Mouse (Mus musculus) CD4-positive, CD25-positive, alpha-beta regulatory T cell, adult 2 months (primary cell): ENCODE measurements around the gene P4ha3.

Experiments
- DNase-seq: peaks from one replicate; pipeline ENCODE4 v3.0.0-alpha.2; 2012; ENCODE audit warnings: low read depth, low spot score

The P4ha3 gene

DNA sequence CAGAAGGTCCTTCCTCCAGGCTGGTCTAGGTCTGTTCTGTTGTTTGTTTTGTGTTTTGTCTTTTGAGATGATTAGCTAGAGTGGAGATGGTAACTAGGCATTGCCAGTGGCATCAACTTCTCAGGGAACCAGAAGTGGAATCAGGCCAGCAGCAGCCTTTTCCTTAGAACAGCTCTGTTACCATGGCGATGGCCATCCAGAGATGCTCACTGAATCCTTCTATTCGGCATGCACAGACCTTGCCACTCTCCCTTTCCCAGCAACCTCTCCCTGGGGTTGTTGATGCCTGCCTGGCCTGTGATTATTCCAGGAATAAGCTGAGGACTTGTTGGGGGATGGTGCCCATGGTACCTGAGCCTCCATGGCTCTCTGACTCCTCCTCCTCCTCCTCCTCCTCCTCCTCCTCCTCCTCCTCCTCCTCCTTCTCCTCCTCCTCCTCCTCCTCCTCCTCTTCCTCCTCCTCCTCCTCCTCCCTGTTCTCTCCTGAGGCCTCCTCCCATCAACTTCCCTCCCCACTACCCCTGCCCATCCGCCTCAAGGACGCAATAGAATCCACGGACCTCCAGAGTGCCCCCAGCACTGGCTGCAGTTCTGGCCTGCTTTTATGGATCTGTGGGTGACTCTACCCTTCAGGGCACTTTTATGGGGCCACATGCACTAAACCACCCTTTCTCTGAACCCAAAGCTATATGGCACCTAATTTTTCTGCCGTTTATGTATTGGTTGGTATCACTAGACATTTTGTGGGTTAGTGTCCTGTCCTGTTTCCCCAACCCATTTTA, 22.7 kb downstream of the P4ha3 start:
- DNase-seq = no peak

DNA sequence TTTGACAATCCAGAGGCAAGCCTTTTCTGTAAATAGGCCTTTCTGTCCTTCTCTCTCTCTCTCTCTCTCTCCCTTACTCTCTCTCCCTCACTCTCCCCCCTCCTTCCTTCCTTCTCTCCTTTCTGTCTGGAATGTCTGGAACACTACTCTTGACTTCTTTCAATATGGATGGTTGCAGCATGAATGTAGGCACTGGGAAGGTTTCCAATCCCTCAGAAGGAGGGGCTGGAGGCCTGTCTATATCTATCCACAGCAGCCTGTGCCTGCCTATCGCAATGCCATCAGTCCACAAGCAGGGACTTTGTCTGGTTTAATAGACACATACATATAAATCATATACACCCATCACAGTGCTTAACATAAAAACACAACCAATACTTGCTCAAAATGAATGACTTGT, 23.9 kb downstream of the P4ha3 start:
- DNase-seq = no peak

DNA sequence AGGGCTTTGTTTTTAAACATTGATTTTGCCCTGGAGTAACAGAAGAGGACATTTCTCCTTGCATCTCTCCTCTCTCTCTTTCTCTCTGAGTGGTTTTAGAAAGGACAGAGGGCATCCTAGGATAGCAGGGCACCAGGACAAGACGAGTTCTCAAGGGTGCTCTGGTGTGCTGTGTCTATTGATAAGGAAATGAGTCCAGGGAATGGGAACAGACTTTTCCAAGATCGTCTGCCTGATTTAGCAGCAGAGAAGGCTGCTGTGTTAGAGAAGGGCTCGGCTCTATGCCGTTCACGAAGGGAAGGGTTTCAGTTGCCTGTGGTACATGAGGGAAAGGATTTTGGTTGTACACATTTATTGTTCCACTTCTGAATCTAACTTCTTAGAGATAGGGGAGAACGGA, 24.4 kb downstream of the P4ha3 start:
- no peak for DNase-seq

DNA sequence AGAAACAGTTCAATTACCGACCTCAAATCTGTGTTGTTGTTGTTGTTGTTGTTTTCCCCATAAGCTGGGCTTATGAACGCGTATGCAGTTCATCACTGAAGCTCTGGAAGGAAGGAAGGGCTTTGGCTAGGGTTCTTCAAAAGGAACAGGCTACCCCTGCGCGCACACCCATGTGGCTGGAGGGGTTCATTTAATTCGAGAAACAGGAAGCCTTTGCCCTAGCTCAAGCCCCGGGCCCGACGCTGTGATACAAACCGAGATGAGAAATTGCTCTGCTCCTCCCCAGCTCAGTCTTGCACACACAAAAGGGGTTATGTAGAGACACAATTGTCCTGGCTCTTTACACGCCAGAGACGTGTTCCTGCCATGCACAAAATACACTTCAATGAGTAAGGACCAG, 25.0 kb downstream of the P4ha3 start:
- no peak for DNase-seq

DNA sequence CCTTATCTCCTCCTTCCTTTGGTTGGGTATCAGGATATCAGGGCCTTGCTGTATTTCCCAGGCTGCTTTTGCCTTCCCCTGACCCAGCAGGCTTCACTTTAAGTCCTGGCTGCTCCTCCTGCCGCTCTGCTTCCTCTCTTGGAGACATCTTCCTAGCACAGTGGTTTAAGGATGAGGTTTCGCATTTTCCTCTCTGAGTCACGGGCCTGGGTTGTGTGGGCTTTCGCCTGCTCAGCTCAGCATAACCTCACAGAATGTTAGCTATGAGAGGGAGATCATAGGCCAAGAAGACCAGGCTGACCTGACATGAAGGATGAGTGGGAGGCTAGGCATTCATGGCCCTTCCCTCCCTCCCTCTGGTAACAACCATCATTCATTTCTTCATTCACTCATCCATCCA, 27.4 kb downstream of the P4ha3 start:
- DNase-seq = no peak

DNA sequence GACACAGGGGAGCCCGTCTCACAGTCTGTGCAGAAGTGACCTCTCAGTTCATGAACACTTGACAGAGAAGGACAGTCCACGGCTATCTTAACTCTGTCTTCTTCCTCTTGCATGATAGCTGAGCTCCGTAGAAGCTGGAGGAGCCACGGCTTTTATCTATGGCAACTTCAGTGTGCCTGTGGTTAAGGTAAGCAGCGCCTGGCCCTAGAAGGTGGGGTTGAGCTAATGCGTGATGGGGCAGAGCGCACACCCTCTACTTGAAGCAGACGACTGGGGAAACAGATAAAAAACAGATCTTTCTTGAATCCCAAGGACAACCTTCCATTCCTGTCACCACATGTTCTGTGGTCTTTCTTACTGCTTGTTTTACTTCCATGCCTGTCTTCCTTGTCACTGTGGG, 31.6 kb downstream of the P4ha3 start:
- DNase-seq = no peak

DNA sequence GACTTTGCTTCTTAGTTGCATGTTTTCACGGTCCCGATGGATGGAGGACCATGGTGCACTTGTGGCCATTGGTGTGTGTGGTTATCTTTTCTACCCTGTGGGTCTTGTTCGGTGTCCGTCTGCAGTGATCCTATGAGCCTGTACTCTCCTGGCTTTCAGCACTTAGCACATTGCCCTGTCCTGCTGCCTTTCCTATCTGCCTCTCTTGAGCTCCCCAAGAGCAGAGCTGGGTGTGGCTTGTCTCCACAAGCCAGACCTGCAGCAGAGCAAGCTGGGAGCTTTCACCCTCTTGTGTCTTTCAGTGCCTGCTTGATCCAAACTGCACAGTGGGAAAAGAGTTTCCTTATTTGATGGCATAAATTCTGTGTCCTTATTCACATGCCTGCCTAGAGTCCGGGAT, 32.2 kb downstream of the P4ha3 start:
- DNase-seq = no peak

DNA sequence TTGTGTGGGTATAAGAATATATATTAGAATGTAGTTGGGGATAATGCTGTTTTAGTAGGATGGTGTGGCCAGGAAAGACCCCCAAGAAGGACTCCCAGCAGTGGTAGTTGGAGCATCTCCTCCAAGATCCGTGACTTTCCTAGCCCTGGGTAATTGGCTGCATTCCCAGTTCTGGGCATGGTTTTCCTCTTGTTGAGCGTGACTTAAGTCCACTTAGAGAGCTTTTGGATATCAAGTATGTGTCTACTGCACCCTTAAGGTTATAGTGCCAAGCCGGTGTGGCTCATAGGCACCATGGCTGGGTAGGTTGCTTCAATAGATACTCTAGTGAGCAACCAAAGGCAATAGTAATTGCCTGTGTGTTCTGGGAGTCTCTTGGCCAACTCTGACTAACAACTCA, 38.4 kb downstream of the P4ha3 start:
- DNase-seq = no peak

DNA sequence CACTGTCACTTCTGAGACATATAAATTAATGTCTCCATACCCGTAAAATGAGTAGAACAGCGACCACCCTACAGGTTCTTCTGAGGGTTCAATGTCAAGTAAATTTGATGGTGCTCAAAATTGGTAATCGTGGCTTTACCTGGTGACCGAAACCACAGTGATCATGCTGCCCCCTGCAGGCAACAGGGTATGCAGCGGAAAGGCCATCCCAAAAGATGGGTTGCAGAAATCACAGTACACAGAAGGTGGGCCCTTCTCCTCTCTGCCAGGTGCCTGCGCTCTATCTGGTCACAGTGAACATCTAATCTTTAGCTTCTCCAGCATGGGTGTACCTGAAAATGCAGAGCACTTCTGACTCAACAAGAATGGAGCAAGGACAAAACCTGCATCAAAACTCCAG, 40.2 kb downstream of the P4ha3 start:
- peak; percentile 35 for DNase-seq

DNA sequence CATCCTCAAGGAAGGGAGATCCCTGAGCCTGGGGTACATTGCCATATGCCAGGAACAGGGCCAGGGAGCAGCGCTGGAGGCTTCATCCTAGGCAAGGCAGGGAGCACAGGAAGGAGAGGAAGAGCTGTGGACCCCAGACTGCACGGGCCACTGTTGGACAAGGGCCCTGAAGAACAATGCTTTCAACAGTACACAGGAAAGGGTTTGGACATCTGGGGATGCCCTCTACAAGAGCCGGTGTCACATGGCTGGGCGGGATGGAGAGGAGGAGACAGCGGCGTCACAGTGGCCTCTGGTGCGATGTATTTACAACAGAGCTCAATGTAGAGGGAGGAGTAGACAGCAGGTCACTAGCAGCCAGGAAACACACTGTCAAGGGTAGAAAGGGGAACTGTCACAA, 42.2 kb downstream of the P4ha3 start:
- DNase-seq = no peak

DNA sequence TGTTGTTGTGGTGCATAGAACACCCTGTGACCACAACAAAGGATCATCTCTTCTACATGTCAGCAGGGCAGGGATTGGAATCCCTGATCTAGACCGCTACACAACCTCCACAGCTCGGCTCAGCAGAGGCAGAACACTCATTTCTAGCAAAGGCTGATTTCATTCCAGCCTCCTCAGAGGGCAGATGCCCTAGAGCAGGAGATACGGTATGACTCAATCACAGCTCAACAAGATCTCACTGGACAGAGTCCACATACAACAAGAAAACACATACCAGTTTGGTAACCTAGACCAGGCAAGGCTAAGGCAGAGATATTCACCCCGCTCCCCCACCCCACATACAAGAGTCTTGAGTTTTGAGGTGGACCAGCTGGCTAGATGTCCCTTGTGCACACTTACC, 43.3 kb downstream of the P4ha3 start:
- DNase-seq = no peak

DNA sequence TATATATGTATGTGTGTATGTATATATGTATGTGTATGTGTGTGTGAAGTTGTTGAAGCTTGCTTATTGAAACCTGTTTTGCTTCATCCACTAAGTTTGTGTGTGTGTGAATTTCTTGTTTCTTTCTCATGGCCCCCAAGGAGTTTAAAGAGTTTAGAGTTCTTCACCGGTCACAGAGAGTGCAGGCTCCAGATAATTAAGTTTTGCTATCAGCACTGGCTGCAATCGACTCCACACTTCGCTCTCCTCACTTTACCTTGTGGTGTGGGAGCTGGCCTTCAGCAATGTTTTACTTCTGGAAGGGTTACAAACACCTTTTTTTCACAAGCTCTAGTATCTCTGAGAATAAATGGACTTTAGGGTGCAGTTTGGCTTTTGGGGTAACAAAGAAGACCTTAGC, 45.9 kb downstream of the P4ha3 start:
- no peak for DNase-seq

DNA sequence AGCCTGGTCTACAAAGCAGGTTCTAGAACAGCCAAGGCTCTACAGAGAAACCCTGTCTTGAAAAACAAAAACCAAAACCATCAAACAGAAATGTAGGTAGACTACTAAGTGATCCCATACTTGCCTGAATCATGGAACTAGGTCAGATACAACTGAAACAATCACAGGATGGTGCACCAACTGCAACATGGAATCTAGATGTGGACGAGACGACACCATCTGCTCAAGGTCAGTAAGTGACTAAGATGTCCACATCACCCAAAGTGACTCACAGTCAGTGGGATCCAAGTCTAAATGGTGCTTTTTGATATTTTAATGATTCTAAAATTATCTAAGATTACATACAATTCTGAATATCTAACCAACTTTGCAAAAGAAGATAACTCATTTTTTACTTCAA, 50.6 kb downstream of the P4ha3 start:
- DNase-seq = no peak

DNA sequence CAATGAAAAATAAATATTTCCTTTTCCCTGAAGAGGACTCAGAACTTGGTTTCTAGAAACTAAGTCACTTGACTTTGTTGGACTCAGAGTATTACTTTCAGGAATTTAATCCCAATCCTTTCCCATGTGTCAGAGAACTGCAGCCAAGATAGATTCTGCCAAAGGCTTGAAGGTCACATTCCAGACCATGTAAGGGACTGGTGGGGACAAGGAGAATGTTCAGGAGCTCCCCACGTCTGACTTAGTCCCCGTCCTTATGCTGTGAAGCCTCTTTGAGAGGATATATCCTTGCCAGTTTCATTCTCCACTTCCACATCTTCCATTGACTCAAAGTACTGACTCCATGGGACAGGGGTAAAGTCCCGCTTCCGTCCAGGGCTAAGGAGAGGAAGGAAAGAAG, 69.7 kb downstream of the P4ha3 start:
- no peak for DNase-seq

DNA sequence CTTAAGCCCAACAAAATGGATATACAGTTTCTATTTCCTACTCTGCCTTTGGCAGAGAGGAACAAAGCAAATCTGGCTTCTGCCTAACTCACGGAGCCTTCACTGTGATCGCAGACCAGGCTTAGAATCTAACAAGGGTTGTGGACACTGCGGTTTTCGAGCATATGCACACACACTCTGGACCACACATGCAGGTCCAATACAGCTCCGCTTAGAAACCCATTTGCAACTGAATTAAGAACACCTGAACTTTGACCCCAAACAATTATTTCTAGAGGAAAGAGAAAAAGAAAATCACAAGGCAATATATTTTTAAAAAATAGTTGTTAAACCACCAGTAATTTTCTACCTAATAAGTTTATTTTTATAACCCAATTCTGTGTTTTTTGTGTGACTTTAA, 71.0 kb downstream of the P4ha3 start:
- no peak for DNase-seq

DNA sequence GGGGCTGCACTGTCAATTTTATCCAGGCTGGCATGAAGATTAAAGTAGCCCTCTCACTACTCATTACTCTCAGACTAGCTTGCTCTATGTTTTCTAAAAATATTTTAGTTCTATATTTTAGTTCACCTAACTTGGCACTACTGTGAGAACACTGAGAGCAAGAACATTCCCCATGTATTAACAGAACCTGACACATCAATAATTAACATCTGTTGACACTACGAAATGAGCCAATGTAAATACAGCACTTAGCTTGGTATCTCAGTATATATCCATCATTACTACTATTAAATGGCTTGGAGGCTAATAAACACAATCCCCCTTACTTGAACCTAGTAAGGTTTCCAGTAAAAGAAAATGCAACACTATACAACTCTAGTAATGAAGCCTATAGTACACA, 71.4 kb downstream of the P4ha3 start:
- DNase-seq = no peak

DNA sequence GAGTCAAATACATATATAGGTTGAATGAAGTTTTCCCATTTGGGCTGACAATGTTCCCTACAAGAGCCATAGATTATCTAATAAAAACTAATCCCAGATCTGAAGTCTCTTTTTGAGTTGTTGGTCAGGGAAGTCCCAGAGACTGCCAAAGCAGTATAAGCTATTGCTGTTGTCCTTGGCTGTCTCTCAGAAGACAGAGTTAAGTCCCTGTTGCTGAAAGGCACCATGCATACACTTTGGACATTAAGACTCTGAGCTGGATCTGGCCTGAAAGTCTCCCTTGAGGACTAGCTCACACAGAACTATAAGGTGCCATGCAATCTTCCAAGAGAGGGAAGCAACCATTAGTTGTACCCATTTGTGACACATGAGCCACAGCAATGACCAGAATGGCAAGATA, 72.5 kb downstream of the P4ha3 start:
- DNase-seq = no peak

DNA sequence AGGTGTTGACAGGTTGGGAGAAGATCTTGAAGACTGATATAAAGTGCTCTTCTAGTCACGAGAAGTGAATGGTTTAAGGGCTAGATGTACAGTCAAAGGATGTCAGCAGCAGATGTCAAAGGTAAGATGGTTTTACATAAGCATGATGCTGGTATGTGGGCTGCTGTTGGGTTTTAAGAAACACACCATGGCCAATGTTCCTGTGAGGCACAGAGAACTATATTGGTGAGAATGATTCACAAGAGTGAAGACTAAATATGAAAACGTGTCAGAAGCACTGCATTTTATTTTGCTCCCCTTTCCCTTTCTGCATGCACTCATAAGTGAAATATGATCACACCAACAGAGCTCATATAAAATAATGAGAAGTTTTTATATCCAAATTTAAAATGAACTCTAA, 77.8 kb downstream of the P4ha3 start:
- no peak for DNase-seq

DNA sequence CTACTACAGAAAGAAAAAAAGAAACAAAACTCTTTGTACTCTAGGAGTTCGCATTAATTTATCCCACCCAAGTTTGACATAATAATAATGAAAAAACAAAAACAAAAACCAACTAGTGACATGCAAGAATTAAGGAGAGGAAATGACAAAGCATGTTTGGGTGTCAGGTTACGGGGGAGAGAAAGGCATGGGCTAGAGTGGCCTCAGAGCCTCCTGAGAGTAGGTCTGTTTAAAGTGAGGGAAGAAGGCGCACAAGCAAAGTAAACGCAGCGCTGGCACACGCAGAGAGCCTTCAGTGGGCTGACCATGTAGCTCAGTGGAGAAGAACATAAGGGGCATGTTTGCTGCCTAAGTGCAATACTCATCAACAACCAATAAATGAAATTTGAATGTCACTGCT, 79.6 kb downstream of the P4ha3 start:
- no peak for DNase-seq
